Mouse (Mus musculus) brain, embryonic 14.5 days (tissue): Measurements from ENCODE around the gene Klhl7. TPM values are rescaled to one million over a fixed set of nuclear protein-coding genes. Genes with fewer than 3 reads are reported as not detected.

Experiments used
- DNase-seq: peaks from one replicate; pipeline ENCODE4 v3.0.0-alpha.2; 2011; ENCODE audit warnings: low read depth
- CTCF ChIP-seq: fragments of 200-500 bp; IDR thresholded peaks from 2 replicates; pipeline ENCODE4 v1.5.1; 2012; ENCODE audit warnings: inconsistent platforms, mild to moderate bottlenecking, moderate library complexity, borderline replicate concordance; ENCODE audit not compliant: insufficient read depth, insufficient read length; ENCODE audit errors: extremely low read depth
- POLR2A ChIP-seq: fragments of 200-500 bp; IDR thresholded peaks from 2 replicates; pipeline ENCODE4 v1.6.1; 2012; ENCODE audit warnings: mild to moderate bottlenecking, inconsistent platforms, borderline replicate concordance; ENCODE audit not compliant: poor library complexity, insufficient read depth, insufficient read length, severe bottlenecking; ENCODE audit errors: extremely low read depth
- polyA plus RNA-seq: library from polyadenylated mRNA; depleted of rRNA; stranded (reverse); fragments of >200 nt; gene quantifications from 2 replicates; pipeline ENCODE4 v1.2.3, GENCODE M21; 2012

Klhl7 gene
- polyA plus RNA-seq, 1 experiment, result 120 TPM

- no peak for DNase-seq
- TF ChIP-seq POLR2A, result no peak
- no peak for TF ChIP-seq CTCF
Measured at GRCm38 (mm10) chr5:24126967-24127366, 26.6 kb downstream of the Klhl7 start.

GRCm38 (mm10) chr5:24146964-24147363 is 46.6 kb downstream of the Klhl7 start:
- no peak for TF ChIP-seq POLR2A
- no peak for TF ChIP-seq CTCF
- DNase-seq, result no peak

- no peak for TF ChIP-seq POLR2A
- no peak for TF ChIP-seq CTCF
Measured at GRCm38 (mm10) chr5:24152199-24152598, 51.8 kb downstream of the Klhl7 start.

GRCm38 (mm10) chr5:24156774-24157173 is 56.4 kb downstream of the Klhl7 start:
- DNase-seq, result no peak
- no peak for TF ChIP-seq CTCF
- TF ChIP-seq POLR2A, result no peak

More at GRCm38 (mm10) chr5:24152199-24152598, 51.8 kb downstream of the Klhl7 start:
- DNase-seq, result no peak

- DNase-seq, result peak; percentile 98
Measured at GRCm38 (mm10) chr5:24164789-24165445, 64.5 kb downstream of the Klhl7 start, which contains the start of gene Nupl2. TSS of gene Nupl2 (plus strand) at chr5:24164963.

GRCm38 (mm10) chr5:24167263-24167662 is 66.9 kb downstream of the Klhl7 start:
- TF ChIP-seq POLR2A, result no peak
- TF ChIP-seq CTCF, result peak; percentile 43; the same call in 1 of the 2 replicates
- DNase-seq, result peak; percentile 17

More at GRCm38 (mm10) chr5:24164789-24165445, 64.5 kb downstream of the Klhl7 start, which contains the start of gene Nupl2:
- peak; percentile 78 for TF ChIP-seq POLR2A
- TF ChIP-seq CTCF, result no peak

GRCm38 (mm10) chr5:24169881-24170280 is 69.5 kb downstream of the Klhl7 start:
- no peak for TF ChIP-seq CTCF
- no peak for DNase-seq

- DNase-seq, result no peak
- TF ChIP-seq POLR2A (no peak), CTCF (no peak)
Measured at GRCm38 (mm10) chr5:24172092-24172491, 71.7 kb downstream of the Klhl7 start.

GRCm38 (mm10) chr5:24181514-24182295 is 81.3 kb downstream of the Klhl7 start:
- no peak for DNase-seq
- TF ChIP-seq CTCF, result no peak

- DNase-seq, result no peak
- TF ChIP-seq CTCF (no peak), POLR2A (no peak)
Measured at GRCm38 (mm10) chr5:24182296-24182734, 81.9 kb downstream of the Klhl7 start.

GRCm38 (mm10) chr5:24183096-24183495 is 82.7 kb downstream of the Klhl7 start:
- no peak for DNase-seq
- TF ChIP-seq POLR2A (no peak), CTCF (no peak)

- DNase-seq, result no peak
- TF ChIP-seq CTCF, result no peak
- no peak for TF ChIP-seq POLR2A
Measured at GRCm38 (mm10) chr5:24184011-24184410, 83.6 kb downstream of the Klhl7 start.
